Mouse (Mus musculus) left cerebral cortex, adult 9 months (tissue): ENCODE data around the gene 2610044O15Rik8.

Experiments
- DNase-seq, 2 experiments: peaks; one replicate each; pipeline ENCODE4 v3.0.0; 2022; ENCODE audit warnings: low spot score in 2 of 2

The 2610044O15Rik8 gene

DNA sequence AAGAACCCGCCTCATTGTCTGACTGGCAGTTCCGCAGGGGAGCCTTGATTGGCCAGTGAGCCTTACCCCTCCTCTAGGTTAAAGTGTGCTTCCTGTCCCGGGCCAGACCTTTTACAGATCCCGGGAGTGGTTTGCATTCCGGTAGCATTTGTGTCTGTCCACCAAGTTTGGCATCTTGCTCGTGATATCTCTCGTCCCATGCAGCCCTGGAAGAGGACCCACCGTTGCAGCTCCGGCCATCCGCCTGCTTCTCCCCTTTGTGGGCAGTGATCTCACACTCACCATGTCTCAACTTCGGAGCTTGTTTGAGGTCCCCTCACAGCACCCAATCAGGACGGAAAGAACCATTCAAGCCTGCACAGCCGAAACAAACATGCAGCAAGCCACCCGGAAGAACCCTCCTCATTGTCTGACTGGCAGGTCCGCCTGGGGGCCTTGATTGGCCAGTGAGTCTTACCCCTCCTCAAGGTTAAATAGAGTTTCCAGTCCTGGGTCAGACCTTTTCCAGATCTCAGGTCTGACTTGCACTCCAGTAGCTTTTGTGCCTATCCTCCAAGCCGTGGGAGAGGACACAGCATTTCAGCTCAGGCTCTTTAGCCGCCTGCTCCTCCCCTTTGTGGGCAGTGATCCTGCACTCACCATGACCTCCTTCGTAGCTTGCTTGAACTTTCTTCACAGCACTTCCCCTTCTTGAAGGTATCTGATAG lies at the start of gene 2610044O15Rik8:
TSS of gene 2610044O15Rik8 (minus strand) at position 380 of the 707 bp plus-strand sequence.
- DNase-seq = peak; percentile 83 to 93

- no peak for DNase-seq
These were observed 31.7 kb upstream of the 2610044O15Rik8 start for GRCm38 (mm10) chr8:129265918-129266317.

- no peak for DNase-seq
These were observed 30.1 kb upstream of the 2610044O15Rik8 start for GRCm38 (mm10) chr8:129264296-129264695.

- peak; percentile 53 to 83 for DNase-seq
These were observed 29.2 kb upstream of the 2610044O15Rik8 start for GRCm38 (mm10) chr8:129263211-129263927.

DNA sequence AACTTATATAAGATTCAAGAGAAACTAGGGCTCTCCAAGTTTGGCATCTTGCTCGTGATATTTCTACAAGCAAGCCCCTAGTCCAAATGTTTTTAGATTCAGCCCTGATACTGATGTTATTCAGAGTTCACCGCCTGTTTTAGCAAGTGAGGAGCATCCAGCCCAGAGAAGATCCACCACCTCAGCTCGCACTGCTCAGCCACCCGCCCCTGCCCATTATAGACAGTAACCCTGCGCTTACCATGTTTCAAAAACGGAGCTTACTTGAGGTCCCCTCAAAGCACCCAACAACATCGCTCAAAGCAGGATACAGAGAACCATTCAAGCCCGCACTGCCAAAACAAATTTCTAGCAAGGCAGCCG lies 561 bp downstream of the 2610044O15Rik8 start:
- no peak for DNase-seq
